Mouse (Mus musculus) MN1 (cell line): ENCODE results near the gene Ceacam19.
"Not testable (repeated sequence)": the region's sequence is repeated elsewhere in the genome, so short reads cannot be mapped to it uniquely, and the experiment has no call there.

ENCODE experiments used
- DNase-seq: peaks from one replicate; pipeline ENCODE4 v3.0.0-alpha.2; 2016; ENCODE audit warnings: low spot score

Ceacam19 gene

DNA sequence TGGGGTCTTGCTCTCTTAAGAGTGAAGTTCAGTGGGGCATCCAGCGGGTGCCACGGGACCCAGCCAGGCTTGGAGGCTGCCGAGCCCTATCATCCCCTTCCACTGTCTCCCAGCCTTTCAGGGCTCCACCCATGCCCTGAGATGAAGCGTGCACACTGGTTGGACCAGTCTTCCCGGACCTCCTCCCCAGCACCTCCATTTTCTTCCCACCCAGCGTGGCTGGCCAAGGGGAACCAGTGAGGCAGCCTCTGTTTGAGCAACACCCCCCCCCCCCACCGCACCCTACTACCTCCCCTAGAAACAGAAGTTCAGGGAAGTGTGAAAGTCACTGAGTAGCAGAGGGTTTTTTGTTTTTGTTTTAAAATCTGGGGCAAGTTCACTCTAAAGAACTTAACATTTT lies at the start of gene Ceacam19:
Gene Ceacam19, minus strand, starts transcription at position 117 of the 400 bp plus-strand sequence.
- DNase-seq: no peak

DNA sequence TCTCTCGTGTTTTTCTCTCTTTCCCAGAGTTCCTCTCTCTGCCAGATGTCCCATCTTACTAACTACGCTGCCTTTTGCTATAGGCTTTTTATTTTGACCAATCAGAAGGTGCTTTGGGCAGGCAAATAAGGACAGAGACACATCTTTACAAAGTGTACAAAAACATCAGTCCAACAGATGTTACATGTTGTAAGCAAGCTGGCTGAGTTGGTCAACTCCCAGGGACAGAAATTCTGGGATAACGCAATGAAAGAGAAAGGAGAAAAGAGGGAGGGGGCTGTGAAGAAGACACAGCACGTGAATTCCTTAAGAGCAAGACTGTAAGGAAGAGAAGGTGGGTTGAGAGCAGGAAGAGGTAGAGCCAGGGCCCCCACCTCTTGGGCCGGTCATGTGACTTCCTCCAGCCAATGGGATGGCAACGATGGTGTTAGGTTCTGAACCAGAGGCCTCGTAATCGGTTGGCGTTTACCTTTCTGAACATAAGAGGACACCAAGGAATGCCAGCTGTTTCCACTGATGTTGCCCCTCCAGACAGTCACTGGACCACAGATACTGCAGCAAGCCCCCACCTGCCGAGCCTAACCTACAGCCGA lies 49.6 kb upstream of the Ceacam19 start:
- DNase-seq: no peak

DNA sequence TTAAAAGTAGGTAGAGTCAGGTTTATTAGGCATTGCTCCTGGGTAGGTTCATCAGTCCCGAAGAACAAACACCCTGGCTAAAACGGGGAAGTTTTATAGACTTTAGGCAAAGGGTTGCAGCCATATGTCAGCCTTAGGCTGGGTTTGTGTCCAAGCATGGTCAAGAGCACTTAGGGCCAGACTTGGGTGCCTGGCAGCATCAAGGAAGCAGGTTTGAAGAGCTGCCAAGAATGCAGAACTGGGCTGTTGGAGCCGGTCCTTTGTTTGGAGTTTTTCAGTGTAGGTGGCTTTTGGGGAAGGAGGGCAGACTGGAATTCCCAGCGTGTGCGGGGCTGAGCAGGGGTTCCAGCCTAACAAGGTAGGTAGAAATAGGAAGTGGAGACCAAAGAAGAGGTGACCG lies 48.2 kb upstream of the Ceacam19 start:
- no peak for DNase-seq

DNA sequence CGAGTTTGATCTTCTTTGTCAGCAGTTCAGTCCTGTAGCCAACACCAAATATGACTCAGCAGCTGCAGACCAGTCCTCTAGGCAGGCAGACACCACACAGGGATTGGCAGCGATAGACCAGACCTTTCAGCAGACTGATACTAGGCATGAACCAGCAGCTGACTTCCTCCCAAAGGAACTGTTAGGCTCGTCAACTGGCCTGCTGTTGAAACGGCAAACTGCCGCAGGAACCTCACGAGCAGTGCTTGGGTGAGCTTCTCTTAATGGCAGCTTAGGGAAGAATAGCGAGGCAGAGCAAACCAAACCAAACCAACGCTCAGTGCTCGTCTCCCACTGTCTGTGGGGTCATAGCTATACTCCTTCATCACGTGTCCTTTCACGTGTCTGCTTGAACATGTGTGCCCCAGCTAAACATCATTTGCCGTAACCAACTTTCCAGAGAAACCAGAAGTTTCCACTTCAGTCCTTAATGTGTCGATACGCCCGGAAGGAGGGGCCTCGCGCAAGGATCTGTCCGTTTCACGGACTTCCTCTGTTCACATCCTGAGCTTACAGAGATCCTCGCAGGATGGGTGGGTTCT lies 47.5 kb upstream of the Ceacam19 start:
- no peak for DNase-seq

DNA sequence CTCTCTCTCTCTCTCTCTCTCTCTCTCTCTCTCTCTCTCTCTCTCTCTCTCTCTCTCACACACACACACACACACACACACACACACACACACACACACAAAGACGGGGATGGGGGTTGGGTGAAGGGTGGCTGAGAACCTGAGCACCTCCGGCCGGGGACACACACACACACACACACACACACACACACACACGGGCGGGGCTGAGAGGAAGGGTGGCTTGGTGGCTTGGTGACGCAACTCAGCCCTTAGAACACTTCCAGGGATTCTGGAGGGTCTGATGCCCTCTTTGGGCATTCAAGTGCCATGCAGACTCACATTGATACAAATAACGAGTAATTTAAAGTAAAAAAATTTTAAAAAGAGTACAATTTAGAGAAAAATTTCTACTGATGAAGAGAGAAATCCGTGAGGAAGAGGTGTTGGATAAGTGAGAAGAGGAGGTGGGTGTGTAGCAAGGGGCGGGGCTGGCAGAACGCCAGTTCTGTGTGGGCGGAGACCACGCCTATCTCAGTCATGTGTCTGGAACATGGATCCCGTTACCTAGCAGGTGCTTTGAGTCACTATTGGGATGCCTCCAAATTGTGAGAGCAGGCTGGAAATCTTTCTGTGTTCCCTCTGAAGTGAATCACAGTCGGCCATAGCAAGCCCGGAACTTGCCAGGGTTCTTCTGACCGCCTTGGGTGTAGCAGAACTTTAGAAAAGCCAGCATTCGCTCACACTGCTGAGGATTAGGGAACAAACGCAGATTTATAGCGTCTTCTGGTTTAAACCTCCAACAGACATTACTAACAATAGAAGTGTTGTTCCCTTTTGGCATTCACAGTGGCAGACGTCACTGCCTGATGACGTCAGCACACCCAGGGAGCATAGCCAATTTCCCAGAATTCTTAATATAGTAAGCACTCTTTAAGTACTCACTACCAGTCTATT lies 45.4 kb upstream of the Ceacam19 start:
- peak; percentile 78 for DNase-seq

DNA sequence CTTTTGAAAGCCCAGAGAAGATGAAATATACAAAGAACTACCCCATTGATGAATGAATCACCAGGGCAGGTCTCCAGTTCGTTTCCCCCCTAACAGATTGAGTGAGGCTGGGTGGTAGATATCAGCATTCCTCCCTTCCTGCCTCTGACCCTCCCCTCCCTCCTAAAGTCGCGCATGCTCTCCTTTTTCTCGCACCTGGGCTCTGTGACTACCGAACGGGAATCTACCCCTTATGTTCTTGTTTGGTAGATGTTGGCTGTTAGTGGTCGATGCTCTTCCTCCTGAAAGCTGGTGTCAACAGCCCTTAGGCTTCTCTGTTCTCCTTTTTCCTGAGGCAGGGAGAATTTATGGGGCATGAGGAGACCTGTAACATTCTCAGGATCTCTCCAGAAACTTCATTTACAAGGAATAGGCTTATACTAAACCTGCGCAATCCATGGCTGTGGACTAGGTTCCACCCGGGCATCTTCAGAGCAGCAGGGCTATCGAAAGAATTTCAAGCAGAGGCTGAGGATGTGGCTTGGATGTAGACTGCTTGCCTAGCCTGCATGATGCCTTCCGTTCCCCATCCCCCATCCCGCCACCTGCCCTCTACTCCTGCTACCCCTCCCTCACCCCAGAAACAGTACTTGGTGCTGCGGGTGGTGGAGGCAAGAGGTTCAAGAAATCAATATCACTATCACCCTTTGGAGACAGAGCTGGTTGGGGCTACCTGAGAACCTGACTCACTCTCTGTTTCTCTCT lies 44.5 kb upstream of the Ceacam19 start:
- no peak for DNase-seq

DNA sequence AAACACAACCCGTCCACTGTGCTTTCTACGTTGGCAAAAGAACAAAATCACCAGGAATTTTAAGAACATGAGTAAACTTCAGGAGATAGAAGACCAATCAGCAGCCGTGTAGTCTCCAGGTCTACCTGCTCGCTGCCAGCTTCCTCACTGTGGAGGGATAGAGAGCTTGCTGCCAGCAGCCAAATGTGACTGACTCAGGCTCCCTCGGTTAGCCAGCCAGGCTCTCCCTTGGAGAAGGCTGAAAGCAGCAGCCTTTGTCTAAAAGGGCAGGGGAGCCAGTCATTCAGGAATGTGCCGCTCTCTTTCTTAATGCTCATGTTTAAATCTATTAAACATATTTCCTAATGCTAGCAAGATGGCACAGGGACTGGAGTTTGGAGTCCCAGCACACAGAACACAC lies 42.7 kb upstream of the Ceacam19 start:
- DNase-seq: not testable (repeated sequence)

DNA sequence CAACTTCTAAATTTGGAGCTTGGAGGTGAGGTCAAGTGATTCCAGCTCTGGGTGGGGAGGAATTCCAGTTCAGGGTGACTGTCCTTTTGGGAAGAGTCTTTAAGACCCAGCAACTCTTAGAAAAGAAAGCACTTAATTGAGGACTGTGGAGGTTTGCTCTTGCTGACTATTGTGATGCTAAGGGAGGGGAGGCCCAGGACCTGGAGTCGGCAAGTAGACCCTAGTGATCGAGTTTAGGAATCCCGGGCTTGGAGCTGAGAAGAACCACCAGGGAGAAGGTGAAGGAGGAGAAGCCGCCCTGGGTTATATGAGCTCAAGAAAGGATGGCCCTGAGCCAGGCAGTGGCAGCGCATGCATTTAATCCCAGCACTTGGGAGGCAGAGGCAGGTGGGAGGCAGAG lies 40.7 kb upstream of the Ceacam19 start:
- no peak for DNase-seq

DNA sequence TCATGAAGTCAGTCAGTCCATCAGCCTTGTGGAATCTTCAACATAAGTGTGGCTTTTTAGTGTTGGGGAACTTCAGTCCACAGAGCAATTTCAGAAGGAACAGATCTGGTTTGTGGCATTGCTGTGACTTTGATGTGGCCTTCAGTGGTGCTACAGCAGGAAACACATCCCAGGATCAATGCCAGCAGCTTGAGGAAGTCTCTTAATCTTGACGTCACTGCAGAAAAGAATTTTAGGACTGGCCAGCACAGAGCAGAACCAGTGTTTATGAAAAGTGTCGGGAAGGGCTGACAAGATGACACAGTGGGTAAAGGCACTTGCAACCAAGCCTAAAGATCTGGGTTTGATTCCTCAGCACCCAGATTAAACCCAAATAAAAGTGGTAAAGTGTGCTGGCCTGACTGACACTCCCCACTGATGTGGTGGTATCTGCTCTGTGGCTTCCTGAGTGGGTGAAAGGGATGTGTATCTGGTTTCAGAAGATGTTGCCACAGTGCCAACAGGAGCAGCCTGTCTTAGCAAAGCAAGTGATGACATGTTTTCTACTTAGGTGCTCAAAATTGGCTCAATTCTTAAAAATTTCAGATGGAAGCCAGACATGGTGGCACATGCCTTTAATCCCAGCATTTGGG lies 39.2 kb upstream of the Ceacam19 start:
- no peak for DNase-seq

DNA sequence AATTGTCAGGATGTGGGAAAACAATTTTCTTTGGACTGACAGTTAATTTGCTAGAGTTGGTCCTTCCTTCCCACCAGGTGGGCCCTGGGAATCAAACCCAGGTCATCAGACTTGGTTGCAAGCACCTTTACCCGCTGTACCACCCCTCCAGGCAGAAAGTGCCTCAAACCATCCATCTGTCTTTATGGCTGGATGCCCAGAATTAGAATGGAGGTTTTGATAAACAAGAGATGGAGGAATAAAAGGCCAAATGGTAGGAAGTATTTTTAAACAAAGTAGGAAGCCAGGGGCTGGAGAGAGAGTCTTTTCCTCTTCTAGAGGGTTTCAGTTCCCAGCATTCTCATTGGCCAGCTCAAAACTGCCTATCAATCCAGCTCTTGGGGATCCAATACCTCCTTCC lies 37.6 kb upstream of the Ceacam19 start:
- no peak for DNase-seq

DNA sequence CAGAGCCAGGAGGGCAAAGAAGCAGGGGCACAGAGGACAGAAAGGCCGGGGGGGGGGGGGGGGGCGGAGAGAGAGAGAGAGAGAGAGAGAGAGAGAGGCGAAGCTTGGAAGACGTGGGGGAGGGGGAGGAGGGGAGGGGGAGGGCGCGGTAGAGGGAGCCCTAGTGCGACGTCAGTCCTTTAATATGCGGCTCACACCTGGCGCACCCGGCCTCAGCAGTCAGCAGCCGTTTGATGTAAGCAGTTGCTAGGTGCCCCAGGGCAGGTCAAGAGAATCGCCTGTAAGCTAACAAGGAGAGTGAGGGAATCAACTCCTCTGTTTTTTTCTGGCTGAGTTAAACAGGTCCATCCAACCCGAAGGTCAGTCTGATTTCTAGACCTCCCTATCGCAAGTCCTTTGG lies 36.0 kb upstream of the Ceacam19 start:
- no peak for DNase-seq

DNA sequence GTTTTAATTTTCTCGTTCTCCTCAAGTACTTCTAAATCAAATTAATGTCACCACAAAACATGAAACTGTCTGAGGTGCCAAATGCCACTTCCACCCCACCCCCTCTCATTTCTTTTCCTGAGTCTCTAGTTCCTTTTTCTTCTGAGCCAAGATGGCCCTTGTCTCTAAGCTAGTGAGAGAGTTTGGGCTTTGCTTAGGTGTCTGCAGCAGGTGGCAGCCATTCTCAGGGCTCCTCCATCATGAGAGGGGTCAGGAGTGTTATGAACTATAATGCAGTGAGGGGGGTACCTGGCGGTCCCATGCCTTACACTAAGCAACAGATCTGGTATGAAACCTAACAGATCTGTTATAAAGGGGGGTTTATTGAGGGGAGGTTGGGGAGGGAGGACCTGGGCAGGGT lies 35.6 kb upstream of the Ceacam19 start:
- DNase-seq: no peak

DNA sequence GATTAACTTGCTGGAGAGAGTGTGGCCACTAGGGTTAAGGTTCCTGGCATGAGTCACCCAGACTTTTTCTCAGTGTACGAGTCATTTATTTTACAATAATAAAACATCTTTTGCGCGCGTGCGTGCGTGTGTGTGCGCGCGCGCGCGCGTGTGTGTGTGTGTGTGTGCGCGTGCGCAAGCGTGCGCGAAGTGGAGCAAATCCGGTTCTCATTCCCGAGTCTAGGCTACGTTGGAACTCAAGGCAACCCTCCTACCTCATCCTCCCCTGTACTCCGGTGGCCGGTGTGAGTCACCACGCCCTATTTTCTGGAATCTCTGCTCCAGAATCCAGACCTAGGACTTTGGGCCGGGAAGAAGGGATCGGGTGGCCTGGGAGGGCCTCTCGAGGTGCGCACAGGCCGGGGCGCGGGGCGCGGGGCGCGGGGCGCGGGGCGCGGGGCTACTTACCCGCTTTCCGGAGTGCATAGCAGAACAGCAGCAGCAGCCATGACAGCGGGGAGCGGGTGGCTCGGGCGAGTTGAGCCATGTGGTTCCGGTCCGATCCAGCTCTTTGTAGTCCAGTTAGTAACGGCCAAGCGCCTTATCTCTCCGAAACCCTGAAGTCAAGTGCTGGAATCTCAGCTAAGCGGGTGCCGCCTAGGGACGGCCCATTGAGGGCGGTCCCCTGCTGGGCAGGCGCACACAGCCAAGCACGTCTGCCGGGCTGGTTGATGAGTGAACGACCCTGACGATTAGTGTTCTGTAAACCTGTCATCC lies 32.9 kb upstream of the Ceacam19 start, which contains the start of gene Pvr:
Gene Pvr, minus strand, starts transcription at position 655 of the 756 bp plus-strand sequence.
- peak; percentile 43 for DNase-seq

DNA sequence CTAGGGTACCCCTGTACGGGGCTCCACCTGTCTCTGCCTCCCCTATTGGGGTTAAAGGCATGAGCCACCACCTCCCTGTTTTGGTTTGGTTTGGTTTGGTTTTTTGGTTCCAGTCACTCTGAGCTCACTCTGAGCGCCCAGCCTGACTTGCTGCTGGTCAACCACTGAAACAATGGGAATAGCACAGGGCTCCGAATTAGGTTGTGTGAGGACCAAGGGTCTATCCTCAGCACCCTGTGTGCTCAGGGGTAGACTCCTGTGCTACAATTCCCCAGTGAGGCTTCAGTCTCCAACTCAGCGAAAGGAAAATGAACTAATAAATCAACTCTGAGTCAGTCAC lies 32.4 kb upstream of the Ceacam19 start:
- DNase-seq: no peak

DNA sequence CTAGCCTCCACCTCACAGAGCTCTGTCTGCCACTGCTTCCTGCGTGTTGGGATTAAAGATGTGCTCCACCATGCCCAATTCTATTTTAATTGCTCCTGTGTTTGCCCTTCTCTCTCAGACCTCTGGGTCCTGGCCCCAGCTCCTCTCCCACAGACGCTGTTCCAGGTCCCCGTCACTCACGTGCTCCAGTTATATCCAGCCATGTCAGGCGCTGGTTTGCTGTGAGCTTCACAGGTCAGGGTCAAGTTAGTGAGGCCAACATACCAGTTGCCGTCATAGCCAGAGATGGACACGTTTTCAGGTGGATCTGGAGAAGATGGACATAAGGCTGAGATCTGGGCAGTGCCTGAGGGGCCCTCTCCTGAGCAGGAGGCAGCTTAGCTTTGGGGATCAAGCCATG lies 26.8 kb upstream of the Ceacam19 start:
- DNase-seq: no peak

DNA sequence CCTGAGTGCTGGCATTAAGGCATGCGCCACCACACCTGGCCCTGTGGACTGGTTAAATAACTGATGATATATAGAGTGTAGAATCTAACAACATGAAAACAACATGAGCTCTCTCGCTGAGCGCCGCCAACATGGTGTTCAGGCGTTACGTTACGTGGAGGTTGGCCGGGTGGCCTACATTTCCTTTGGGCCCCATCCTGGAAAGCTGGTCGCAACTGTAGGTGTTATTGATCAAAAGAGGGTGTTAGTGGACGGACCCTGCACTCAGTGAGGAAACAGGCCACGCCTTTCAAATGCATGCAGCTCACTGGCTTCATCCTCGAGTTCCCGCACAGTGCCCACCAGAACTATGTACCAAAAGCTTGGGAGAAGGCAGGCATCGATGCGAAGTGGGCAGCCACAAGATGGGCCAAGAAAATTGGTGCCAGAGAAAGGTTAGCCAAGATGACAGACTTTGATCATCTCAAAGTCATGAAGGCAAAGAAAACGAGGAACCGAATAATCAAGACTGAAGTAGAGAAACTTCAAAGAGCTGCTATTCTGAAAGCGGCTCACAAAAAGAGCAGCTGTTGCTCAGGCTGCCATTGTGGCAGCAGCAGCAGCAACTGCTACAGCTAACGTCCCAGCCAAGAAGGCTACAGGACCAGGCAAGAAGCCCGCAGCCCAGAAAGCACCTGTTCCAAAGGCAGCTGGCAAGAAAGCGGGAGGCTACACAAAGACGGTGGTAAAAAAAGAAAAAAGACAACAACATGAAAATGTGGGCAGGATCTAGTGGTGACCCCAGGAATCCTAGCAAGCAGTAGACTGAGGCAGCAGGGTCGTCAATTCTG lies 24.1 kb upstream of the Ceacam19 start:
- no peak for DNase-seq

DNA sequence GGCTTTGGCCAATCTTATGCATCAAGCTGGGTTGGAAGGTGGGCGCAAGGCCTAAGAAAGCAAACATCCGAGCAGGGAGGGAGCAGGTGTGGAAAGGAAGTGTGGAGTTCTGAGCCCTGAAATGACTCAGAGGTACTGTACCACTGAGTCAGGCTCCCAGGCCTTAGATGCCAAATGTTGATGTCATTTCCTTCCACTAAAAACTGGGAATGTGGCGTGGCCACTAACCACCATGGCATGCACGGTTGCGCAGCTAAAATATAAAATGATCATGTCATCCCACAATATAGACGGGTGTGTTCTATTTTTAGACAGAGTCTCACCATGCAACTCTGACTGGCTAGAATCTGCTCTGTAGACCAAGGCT lies 23.5 kb upstream of the Ceacam19 start:
- DNase-seq: no peak

DNA sequence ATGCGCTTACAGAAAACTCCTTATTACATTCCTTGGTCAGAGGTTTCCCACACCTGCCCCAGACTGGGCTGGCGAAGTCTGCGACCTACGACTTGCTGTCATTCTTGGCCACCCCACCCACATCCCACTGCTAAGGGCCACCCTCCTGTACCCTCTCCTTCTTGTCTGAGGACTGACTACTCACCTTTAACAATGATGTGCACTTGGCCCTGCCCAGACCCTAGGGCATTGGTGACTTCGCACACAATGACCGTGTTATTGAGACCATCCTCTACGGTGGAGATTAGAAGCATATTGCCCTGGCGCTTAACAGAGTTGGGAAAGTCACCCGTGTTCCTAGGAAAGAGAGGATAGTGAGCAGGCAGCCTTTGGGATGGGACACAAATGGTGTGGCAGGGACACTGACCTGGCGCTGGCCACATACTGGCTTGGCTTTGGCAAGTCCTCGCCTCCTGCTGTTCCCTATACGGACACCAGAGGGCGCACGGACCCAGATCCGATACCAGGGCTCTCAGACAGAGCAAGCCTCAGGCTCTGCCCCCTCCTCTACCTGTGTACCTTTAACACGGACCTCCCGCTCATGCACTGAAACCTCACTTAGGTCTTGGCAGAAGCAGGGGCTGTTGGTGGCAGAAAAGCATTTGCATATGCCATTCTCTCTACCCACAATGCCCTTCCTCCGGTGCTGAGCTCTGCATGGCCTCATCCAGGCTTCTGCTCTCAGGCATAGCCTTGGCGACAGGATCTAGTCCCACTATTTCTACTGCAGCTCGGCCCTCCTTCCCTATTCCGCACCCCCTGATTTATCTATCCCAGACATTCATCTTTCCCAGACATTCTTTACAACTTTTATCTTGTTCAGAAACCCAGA lies 22.9 kb upstream of the Ceacam19 start:
- peak; percentile 49 for DNase-seq

DNA sequence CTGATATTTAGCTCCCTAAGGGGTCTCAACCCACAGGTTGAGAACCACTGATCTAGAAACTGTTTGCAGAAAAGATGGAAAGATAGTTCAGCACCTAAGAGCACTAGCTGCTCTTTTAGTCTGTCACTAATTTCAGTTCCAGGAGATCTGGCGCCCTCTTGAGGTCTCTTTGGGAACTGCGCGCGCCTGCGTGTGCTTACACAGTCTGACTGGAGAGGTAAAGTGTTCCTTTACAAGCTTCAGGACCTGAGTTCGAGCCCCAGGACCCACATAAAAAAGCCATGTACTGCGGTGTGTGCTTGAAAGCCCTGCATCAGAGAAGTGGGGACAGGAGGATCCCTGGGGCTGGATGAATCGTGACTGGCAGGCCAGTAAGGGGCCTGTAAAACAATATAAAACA lies 2.1 kb upstream of the Ceacam19 start:
- peak; percentile 8 for DNase-seq
